Mouse (Mus musculus) heart, postnatal 0 days (tissue): ENCODE data around the gene Kirrel. TPM values are rescaled to one million over a fixed set of nuclear protein-coding genes. Genes with fewer than 3 reads are reported as not detected.
"Not testable (repeated sequence)": the region's sequence is repeated elsewhere in the genome, so short reads cannot be mapped to it uniquely, and the experiment has no call there.

ENCODE experiments used
- ATAC-seq: fragments of 200-750 bp; cut with Nextera tagmentation; 2 replicates; pipeline ENCODE4 v1.8.0; 2017; ENCODE audit warnings: low read depth, moderate number of reproducible peaks, moderate library complexity; ENCODE audit not compliant: insufficient read depth
- DNase-seq: peaks from one replicate; pipeline ENCODE4 v3.0.0-alpha.2; 2016; ENCODE audit warnings: low spot score
- H3K27ac ChIP-seq: fragments of 300-500 bp; sonication (generic); 2 replicates; pipeline ENCODE4 v1.5.1; 2014; ENCODE audit warnings: low read depth, mild to moderate bottlenecking
- H3K27me3 ChIP-seq: fragments of 300-500 bp; sonication (generic); 2 replicates; pipeline ENCODE4 v1.6.1; 2014; ENCODE audit warnings: low read length, mixed read lengths; ENCODE audit not compliant: control insufficient read depth, insufficient read depth
- H3K36me3 ChIP-seq: fragments of 300-500 bp; sonication (generic); replicated peaks from 2 replicates; pipeline ENCODE4 v1.6.1; 2014; ENCODE audit warnings: low read length, mixed read lengths; ENCODE audit not compliant: control insufficient read depth, insufficient read depth
- H3K4me1 ChIP-seq: fragments of 300-500 bp; sonication (generic); 2 replicates; pipeline ENCODE4 v1.6.1; 2014; ENCODE audit warnings: antibody characterized with exemption; ENCODE audit not compliant: control insufficient read depth, insufficient read depth
- H3K4me2 ChIP-seq: fragments of 300-500 bp; sonication (generic); 2 replicates; pipeline ENCODE4 v1.6.1; 2014; ENCODE audit warnings: low read depth, mild to moderate bottlenecking, low read length, moderate library complexity
- H3K4me3 ChIP-seq: fragments of 300-500 bp; sonication (generic); 2 replicates; pipeline ENCODE4 v1.5.1; 2014; ENCODE audit warnings: low read depth, low read length
- H3K9ac ChIP-seq: fragments of 300-500 bp; sonication (generic); replicated peaks from 2 replicates; pipeline ENCODE4 v1.6.1; 2014; ENCODE audit warnings: low read depth, low read length, mixed read lengths
- H3K9me3 ChIP-seq: fragments of 300-500 bp; sonication (generic); replicated peaks from 2 replicates; pipeline ENCODE4 v1.6.1; 2016; ENCODE audit warnings: low read length; ENCODE audit not compliant: control insufficient read depth
- CTCF ChIP-seq: IDR thresholded peaks from 2 replicates; pipeline ENCODE4 v1.5.1; 2016; ENCODE audit warnings: antibody characterized with exemption, control low read depth, low read depth
- EP300 ChIP-seq: IDR thresholded peaks from 2 replicates; pipeline ENCODE4 v1.6.1; 2016; ENCODE audit warnings: antibody characterized with exemption, low read depth
- WGBS: fragments of 180-500 bp; shearing (Covaris S2); extraction: QIAGEN DNeasy Blood & Tissue Kit; methylation state at CpG from one replicate; pipeline ENCODE4 v1.1.7; 2014; 5-methylcytosine and 5-hydroxymethylcytosine counted together
- polyA plus RNA-seq: library from polyadenylated mRNA; unstranded; fragments of >200 nt; fragmentation: Nextera tagmentation; extraction: Ambion mirVana; gene quantifications from 2 replicates; pipeline ENCODE4 v1.2.1, GENCODE M21; 2015
- total RNA-seq: library from RNA; depleted of rRNA; stranded (reverse); fragments of >200 nt; gene quantifications from 2 replicates; pipeline ENCODE4 v1.2.3, GENCODE M21; 2014; ENCODE audit warnings: low replicate concordance

The Kirrel gene
- total and polyA plus RNA-seq, 2 experiments from 2014 or later, result 3.5 to 13.9 TPM

DNA sequence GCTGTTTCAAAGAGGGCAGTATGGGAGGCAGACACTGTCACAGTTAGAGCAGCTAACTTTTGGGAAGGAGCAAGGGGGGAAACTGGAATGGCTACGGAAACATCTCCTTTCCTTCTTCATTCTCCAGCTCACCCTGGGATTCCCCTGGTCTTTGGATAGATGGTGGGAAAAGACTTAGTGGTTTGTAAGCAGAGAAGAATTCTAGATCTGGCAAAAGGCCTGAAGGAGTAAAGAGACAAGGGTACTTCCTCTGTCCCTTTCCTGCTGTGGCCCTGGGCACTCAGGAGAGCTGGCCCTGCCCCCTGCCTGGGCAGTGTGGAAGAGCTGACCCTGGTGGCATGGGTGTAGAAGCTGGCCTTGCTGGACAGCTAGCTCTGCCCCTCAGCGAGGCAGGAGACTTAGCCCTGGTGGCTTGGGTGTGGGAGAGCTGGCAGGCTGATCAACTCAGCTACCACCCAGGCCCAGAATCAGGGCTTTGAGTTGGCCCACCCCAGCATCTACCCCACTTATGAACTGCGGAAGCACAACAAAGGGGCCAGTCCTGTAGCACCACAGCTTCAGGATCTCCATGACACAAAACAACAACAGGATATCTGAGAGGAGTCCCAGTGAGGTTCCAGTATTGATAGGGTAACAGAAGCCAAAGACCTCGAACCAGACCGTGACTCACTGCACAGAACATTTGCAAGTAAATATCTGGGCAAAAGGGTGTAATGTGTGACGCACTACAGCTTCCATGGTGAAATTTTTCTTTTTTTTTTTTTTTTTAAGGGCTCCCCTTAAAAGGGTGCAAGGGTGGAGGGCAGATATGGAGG lies 58.6 kb downstream of the Kirrel start:
- TF ChIP-seq CTCF (no peak), EP300 (no peak)
- no peaks in the 10 kb centered on the region for H3K36me3 ChIP-seq
- ATAC-seq (0 out of 2 replicates have a peak, but pooled peaks have one; percentile 19), DNase-seq (no peak)
- no peaks in the 10 kb centered on the region for H3K9me3 ChIP-seq
- no peak overlapping the region for H3K9ac ChIP-seq
- no peak overlapping the region for H3K4me3 ChIP-seq
- H3K4me1 ChIP-seq, result peaks cover 28% of the 10 kb centered on the region
- peak overlapping the region; percentile 40 for H3K27ac ChIP-seq
- no peaks in the 10 kb centered on the region for H3K27me3 ChIP-seq
- 67% methylated on average over 6 of the region's 6 CpGs for WGBS
- H3K4me2 ChIP-seq, result no peak overlapping the region

DNA sequence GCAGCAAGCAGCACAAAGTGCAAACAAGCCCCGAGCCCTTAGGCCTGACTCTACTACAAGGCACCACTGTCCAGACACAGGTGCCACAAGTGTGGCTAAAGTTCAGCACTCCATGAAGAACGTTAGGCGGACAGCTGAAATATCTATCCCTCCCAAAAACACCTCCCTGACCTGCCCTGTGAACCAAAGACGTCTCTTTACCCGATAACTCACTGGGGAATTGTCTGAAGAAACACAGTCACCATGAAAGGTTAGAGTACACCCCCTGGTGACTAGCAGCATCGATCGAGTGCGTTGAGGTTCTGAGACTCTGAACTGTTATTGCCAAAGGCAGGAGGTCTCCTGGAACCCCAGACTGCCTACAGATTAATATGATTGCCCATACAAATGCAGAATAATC lies 59.3 kb downstream of the Kirrel start:
- TF ChIP-seq EP300, result no peak
- no peak for TF ChIP-seq CTCF
- Histone ChIP-seq H3K27me3 (no peaks in the 10 kb centered on the region), H3K9ac (no peak overlapping the region), H3K4me1 (peaks cover 28% of the 10 kb centered on the region), H3K4me2 (no peak overlapping the region), H3K4me3 (no peak overlapping the region), H3K36me3 (no peaks in the 10 kb centered on the region), H3K27ac (peak overlapping the region; percentile 40), H3K9me3 (no peaks in the 10 kb centered on the region)
- no peak for DNase-seq
- WGBS, result 65% methylated on average over 8 of the region's 8 CpGs
- ATAC-seq, result no peak

DNA sequence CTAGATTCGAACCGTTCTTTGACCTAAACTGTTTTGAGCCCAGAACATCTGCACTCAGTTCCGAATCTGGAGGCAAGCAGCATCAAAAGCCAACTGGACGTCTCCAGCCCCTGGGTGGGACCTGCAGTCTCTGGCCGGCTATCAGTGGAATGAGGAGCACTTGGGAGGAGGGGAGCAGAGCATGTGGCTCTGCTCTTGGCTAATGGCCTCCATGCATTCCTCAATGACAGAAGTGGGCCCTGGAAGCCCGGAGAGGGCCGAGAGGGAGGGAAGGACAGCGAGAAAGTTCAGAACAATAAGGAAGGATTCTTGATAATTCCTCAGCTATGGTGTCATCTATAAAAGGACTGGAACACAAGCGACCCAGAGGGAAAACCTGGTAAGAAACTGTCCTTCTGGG lies 59.7 kb downstream of the Kirrel start:
- TF ChIP-seq CTCF (no peak), EP300 (no peak)
- Histone ChIP-seq H3K36me3 (no peaks in the 10 kb centered on the region), H3K4me2 (no peak overlapping the region), H3K27me3 (no peaks in the 10 kb centered on the region), H3K9ac (no peak overlapping the region), H3K27ac (peak overlapping the region; percentile 40), H3K4me3 (no peak overlapping the region), H3K4me1 (peaks cover 28% of the 10 kb centered on the region), H3K9me3 (no peaks in the 10 kb centered on the region)
- whole genome bisulfite sequencing, result 24% methylated on average over 9 of the region's 9 CpGs
- peak; percentile 58; the same call in 1 of the 2 replicates for ATAC-seq
- peak; percentile 54 for DNase-seq

DNA sequence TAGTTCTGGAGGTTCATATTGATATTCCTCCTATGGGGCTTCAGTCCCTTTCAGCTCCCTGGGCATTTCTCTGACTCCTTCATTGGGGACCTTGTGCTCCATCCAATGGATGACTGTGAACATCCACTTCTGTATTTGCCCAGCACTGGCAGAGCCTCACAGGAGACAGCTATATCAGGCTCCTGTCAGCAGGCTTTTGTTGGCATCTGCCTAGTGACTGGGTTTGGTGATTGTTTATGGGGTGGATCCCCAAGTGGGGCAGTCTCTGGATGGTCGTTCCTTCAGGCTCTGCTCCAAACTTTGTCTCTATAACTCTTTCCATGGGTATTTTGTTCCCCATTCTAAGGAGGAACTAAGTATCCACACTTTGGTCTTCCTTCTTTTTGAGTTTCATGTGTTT lies 60.7 kb downstream of the Kirrel start:
- H3K27ac ChIP-seq, H3K4me2 ChIP-seq, H3K9ac ChIP-seq, ATAC-seq, H3K27me3 ChIP-seq, H3K36me3 ChIP-seq, H3K4me3 ChIP-seq, H3K9me3 ChIP-seq, DNase-seq: not testable (repeated sequence)
- peaks cover 28% of the 10 kb centered on the region for H3K4me1 ChIP-seq
- 14% methylated on average over 1 of the region's 1 CpGs for WGBS

DNA sequence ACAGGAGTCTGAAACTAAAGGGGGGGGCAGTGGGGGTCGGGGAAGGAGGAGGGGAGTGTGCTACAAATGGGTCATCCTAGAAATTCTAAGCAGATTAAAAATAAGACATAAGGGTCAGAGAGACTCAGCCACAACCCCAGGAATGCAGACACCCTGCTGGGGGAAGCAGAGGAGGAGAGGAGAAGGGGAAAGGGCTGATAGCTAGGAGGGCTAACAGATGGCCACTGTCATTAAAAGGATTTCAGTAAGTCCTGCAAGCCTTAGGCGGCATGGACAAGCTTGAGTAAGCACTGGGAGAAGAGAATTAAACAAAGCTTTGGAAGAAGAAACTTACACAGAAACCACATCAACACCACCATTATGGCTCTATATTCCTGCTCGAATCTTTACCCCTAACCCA lies 62.3 kb downstream of the Kirrel start:
- WGBS, result 63% methylated on average over 3 of the region's 3 CpGs
- no peak for TF ChIP-seq EP300
- TF ChIP-seq CTCF, result no peak
- H3K27me3 ChIP-seq, result no peaks in the 10 kb centered on the region
- no peaks in the 10 kb centered on the region for H3K36me3 ChIP-seq
- no peak overlapping the region for H3K9ac ChIP-seq
- peaks cover 24% of the 10 kb centered on the region for H3K4me1 ChIP-seq
- no peaks in the 10 kb centered on the region for H3K9me3 ChIP-seq
- DNase-seq (no peak), ATAC-seq (no peak)
- no peak overlapping the region for H3K4me3 ChIP-seq
- no peak overlapping the region for H3K27ac ChIP-seq
- no peak overlapping the region for H3K4me2 ChIP-seq

DNA sequence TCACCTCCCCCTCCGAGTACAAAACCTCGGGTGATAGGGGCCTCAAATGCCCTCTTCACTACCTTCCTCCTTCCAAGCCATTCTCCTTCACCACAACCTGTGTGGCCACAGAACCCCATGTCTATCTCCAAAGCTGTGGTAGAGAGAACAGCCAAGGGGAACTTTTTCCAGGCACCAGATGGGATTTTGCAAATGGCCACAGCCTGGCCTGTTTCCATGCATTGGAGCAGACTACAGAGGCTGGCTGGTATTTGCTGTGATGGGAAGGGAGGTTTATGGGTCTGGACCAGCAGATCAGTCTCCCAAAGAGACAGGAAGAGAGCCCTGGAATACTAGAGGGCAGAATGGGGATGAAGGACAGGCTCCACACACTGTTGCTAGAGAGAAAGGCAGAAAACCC lies 69.7 kb downstream of the Kirrel start:
- no peaks in the 10 kb centered on the region for H3K36me3 ChIP-seq
- no peak for ATAC-seq
- peaks cover 7% of the 10 kb centered on the region for H3K4me1 ChIP-seq
- DNase-seq, result no peak
- 71% methylated on average over 2 of the region's 2 CpGs for WGBS
- no peak overlapping the region for H3K4me2 ChIP-seq
- H3K9ac ChIP-seq, result no peak overlapping the region
- TF ChIP-seq CTCF, result no peak
- no peak for TF ChIP-seq EP300
- H3K27ac ChIP-seq, result no peak overlapping the region
- H3K4me3 ChIP-seq, result no peak overlapping the region
- no peaks in the 10 kb centered on the region for H3K27me3 ChIP-seq
- no peaks in the 10 kb centered on the region for H3K9me3 ChIP-seq
